Mouse (Mus musculus): ENCODE results near the gene Mettl25.

The Mettl25 gene

DNA sequence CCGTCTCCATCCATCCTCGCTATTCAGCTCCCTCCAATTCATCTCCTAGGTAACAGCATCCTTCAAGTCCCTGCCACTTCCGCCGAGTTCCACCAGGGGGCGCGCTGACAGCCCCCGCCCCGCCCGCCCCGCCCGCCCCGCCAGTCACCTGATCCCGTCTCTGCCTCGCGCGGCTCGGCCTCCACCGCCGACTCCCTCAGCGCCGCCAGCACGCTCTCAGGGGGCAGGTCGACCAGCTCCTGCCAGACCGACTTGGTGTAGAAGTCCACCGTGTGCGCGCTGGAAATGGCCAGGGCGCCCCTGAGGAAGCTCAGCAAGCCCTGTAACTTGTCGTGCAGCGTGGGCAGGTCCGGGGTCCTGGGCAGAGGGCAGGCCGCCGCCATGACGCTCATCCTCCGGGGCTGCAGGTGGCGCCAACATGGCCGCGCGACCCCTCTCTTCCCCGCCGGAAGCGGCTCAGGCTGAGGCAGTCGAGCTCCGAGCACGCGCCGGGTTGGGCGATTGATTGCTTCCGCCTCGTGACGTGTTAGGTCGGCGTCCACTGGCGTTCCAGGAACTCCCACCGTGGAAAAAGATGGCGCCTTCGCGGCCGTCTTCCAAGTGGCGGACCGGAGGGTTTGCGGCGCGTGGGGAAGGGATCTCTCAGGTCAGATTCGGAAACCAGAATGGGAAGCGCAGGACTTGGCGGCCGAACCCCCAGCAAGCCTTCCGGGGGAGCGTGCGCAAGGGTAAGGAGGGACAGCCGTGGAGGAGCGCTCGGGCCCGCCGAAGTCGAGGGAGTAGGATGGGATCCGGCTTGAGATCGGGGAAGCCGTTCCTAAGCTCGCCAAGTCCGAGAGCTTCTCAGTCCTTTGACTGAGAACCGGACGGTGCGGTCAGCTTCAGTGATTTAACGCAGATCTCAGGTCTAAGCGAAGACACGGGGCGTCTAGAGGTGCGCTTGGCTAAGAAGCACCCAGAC lies at the start of gene Mettl25, which contains the start of gene Ccdc59:
Mettl25 (minus strand) TSS at position 453 of the 961 bp plus-strand sequence.
Ccdc59 (plus strand) TSS at position 140 of the 961 bp plus-strand sequence.
- DNase-seq (ENCODE audit: low read depth, low spot score): peak; percentile 97

DNA sequence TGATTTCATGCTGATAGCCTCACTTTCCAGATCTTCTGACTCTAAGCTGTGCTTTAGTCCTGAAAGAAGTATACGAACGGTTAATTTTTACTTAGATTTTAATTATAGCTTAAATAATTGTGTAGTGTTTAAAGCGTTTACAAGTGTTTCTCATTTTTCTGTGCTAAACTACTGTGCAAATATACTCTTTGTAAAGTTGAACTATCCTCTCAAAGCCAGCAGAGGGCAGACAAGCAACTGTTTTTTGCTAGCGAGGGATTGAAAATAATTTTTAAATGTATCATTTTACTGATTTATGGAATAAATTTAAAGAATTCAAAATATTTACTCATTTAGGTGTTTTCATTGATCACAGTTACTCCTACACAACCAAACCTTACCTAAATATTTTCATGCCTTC lies 26.1 kb upstream of the Mettl25 start:
- no peak for DNase-seq (ENCODE audit: low read depth, low spot score)

DNA sequence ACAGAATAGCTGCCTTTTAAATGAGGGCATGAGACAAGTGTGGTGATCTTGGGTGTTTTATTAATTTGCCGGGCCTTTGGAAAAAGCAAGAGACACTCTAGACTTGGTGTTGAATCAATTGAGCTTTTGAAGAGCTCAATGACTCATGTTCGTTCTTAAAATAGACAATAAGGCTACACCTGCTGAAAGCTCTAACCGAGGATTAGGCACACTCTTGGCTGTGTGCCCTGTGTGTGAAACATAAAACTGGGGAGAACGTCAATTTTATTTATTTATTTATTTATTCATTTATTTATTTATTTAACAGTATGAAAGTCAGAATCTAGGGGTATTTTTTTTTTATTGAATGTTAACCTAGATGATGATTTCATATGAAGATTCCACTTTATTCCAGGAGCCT lies 10.0 kb upstream of the Mettl25 start:
- no peak for DNase-seq (ENCODE audit: low read depth, low spot score)

DNA sequence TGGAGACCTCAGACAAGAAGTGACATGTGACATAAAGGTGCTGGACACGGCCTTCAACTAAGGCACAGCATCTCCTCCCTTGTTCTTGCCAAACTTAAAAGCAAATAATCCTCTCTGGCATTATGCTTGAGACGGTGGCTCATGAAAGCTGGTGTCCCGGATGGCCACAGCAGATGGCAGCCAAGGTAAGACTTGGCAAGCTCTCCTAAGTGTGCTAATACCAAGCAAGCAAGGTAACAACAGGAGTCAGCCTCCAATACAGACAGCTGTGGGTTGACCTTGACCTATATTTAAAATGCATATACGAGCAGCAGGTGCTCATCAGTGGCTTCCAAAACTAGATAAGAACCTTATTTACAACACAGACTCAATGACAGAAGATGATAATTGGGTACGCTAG lies 9.1 kb upstream of the Mettl25 start:
- no peak for DNase-seq (ENCODE audit: low read depth, low spot score)

DNA sequence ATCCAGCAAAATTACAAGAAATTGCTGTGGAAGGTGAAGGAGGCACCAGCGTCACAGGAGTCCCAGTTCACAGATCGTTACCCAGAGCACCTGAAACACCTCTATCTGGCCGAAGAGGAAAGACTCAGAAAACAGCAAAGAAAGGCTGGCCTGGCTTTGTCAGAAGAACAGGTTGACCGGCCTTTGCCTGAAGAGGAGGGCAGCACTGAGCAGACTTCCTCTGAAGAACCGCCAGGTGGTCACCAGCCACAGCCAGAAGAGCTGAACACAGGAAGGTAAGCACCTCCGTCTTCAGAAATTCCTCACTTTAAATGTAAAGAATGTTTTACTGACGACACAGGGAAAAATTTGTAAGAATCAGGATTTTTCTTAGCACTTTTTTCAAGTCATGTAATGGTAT lies 1.4 kb upstream of the Mettl25 start:
- DNase-seq (ENCODE audit: low read depth, low spot score): no peak

DNA sequence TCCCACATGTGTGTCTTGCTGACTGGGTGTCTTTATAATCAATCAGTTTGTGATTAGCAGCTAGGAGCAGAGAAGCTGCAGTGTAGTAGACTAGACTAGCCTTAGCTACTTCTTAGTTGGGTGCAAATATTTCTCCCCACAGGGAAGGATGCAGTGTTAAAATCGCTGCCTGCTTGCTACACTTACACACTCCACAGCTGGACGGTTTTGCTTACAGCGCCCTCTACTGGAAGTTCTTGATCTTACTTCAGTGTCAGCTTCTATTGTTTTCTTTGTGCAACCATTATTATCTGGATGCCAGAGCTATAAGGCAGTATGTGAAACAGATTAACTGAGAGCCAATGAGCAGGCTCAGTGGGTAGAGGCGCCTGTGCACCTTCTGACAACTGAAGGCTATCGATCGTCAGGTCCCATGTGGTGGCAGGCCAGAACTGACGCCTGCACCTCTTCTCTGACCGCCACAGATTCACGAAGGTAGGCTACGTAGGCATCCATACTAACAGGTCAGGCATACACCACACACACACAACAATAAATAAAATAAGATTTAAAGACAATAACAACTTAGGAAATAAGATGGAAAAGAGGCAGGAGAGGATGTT lies 6.5 kb downstream of the Mettl25 start:
- DNase-seq (ENCODE audit: low read depth, low spot score): no peak

DNA sequence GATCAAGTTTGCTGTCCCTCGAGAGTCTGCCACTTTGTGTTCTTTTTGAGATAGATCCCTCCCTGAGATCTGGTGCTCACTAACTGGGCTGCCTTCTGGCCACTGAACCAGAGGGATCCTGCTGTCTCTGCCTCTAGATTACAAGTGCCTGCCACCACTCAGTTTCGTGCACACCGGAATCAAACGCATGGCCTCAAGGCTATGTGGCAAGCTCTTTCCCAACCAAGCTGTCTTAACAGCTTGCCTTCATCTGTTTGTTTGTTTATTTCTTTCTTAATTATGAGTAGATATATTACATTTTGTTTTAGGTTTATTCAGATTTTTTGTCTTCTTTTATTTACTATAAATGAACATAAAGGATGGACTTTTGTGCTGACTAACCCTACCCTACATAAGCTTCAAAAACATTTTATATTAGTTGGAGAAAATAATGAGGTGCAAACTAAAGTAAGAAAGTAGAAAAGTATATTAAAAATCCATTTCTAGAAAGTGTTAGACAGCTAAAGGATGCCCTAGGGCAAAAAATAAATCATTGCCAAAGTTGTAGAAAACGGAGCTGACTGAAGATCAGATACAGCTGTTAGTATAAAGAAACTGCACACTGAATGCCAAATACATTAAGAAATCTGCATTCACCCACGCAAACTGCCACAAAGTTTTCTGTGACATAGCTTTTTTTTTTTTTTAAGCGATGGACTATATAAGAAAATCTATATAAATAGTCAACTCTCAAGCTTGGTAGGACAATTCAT lies 34.7 kb downstream of the Mettl25 start:
- no peak for DNase-seq (ENCODE audit: low read depth, low spot score)

DNA sequence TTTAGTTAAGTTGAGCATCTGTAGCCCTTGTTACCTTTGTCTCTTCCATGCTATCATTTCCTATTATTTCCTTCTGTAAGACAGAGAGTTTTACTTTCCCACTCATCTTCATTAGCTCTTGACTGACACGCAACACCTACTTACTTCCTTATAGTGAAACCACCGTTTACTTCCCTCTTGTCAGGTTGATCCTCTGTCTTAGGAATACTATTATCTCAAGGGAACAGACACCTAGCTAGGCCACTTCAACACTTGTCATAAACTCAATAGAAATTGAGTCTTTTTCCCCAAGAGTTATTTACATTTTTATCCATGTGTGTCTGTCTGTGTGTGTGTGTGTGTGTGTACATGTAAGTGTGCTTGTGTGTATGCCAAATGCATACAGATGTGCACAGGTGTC lies 37.7 kb downstream of the Mettl25 start:
- no peak for DNase-seq (ENCODE audit: low read depth, low spot score)

DNA sequence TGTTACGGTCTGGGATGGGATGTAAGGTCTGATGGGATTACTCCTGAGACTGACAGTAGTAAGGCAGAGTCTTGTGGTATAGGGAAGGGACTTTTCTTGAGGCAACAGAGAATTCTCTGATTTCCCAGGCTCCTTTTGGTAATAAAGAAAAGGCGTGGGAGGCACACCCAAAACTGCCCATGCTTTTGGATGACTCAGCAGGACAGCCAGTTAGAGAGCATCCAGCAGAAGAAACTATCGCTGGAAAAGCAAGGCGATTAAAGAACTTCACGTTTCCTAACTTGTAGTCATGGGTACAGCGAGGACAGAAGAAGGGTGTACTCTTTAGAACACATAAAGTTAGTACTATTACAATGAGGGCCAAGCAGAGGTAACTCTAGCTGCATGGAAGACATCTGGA lies 39.0 kb downstream of the Mettl25 start:
- no peak for DNase-seq (ENCODE audit: low read depth, low spot score)

DNA sequence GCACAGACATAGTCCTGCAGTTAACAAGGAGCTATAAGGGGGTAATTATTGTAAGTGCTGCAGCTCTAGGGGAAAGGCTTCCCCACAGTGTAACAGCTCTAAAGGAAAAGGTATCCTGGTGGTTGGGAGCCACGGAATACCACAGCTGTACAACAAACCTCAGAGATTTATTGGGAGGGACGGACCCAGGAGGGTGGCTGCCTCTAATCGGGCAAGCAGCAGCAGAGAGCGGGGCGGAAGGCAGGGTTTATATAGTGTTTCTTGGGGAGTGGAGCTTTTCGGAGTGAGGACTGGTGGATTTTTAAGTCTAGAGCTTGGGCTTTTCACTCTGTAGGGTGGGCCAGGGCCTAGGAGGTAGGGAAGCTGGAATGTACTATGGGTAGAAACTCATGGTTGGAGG lies 40.0 kb downstream of the Mettl25 start:
- DNase-seq (ENCODE audit: low read depth, low spot score): no peak

DNA sequence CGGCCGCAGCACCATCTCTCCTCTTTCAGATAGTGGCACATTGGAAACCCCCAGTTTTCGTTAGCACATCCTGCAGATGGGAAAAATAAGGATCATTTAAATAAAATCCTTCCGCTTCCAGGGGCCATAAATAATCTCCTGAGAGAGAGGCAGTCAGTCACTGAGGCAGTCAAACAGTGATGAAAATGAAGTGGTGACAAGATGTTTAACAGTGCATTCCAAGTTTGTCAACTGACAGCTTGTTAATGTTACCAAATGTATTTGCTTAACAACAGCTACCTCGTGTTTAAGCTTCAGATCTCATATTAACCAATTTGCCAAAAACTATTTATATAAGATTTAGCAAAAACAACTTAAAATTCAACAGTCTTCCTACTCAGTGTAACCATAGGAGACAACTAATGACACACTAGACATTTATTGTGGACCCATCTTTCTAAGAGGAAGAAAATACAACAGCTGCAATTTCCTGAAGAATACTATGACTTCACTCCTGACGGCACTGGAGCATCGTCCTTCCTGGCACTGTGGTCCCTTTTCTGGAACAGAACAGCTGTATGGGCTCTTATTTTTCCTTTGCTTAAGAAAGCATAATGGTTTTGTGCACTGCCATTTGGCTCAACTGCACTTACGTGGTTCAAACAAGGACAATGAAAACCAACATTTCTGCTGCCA lies 43.8 kb downstream of the Mettl25 start:
- DNase-seq (ENCODE audit: low read depth, low spot score): no peak

DNA sequence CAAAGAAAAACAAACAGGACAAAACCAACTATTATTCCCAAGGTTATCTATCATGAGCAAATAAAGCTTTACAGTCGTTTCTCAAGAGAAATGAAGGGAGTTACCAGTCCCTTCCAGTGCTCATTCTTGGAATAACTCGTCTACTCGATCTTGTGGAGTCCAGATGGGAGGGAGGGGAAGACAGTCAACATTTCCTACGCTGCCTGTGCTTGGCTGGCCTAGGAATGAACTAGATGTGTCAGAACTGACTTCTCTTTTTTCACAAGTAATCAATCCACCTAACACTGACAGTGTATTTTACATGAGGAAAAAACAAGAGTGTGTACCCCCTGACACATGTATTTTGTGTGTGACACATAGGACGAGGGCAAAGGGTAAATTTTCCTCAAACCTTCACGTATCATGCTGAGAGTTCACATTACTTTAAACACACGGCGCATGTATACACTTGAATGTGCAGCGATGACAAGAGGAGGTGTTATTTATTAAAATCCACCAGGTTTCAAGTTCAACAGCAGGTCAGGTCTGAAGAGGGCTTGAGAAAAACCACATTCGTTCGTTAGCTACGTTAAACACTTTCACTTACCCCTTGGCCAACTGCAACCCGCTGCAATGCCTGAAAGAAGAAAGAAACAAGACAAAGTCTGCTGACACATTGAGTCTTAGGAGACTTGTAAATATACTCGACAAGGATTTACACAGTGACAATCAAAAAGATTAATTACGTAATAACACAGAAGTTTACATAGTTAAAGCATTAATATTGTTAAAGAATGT lies 47.2 kb downstream of the Mettl25 start:
- no peak for DNase-seq (ENCODE audit: low read depth, low spot score)

DNA sequence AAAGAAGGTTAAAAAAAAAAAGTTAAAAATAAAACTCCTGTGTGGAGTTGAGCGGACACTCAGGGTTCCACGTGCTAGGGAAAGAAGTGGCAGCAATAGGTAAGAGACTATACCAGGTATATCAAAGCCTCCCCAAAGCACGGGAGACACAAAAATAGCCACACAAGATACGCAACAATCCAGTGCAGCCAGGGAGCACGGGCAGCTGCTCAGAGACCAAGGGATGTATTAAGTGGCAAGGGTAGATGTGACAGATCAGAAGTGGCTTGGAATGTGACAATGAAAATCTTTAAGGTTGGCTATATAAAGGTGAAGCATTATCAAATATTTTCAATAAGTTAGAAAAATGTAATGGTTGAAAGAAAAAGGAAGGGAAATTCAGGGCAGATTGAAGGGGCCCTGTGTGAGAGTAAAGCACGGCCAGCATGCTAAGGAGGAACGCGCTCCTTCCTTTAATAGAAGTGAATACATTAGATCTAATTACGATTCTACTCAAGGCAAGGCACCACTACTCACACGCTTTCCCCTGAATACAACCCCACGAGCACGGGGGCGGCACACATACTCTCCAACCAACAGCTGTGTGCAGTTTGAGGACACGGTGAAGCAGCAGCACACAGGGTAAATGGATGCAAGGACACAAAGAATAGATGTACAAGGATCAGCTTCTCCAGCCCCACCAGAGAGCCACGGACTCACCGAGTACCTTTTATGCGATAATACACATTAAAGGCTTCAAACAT lies 52.3 kb downstream of the Mettl25 start:
- no peak for DNase-seq (ENCODE audit: low read depth, low spot score)

DNA sequence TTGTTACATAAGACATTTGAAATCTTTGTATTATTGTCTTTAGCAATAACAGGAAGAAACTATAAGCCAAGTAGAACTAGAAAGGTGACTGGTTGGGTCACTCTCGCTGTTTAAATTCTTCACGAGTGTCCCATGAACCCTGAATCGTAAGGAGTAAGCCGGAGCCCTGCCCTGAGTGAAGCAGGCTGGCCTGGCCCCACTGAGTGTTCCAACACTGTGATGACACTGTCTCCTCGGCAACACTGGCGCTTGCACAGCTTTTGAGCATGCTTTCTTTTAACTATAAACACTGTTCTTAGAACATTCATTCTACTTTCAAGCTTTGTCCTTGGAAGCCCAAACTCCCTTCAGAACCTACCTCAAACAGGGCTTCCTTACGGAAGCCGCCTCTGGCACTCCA lies 57.4 kb downstream of the Mettl25 start:
- DNase-seq (ENCODE audit: low read depth, low spot score): no peak

DNA sequence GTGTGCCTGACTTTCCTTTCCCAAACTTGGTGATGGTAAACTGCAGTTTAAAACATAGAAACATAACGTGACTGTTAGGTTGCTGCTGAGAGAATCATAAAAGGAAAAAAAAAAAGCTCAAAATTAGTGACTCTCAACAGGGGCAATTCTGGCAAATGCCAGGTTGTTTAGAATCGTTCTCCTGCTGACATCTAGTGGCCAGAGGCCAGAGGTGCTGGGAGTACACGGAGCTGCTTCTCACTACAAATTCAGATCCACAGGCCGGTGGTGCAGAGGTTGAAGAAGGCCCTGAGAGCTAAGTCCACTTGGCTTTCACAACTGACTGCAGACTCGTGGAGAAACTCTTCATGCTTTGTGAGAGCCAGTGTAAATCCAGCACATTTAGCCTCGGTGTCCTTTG lies 66.8 kb downstream of the Mettl25 start:
- peak; percentile 39 for DNase-seq (ENCODE audit: low read depth, low spot score)

DNA sequence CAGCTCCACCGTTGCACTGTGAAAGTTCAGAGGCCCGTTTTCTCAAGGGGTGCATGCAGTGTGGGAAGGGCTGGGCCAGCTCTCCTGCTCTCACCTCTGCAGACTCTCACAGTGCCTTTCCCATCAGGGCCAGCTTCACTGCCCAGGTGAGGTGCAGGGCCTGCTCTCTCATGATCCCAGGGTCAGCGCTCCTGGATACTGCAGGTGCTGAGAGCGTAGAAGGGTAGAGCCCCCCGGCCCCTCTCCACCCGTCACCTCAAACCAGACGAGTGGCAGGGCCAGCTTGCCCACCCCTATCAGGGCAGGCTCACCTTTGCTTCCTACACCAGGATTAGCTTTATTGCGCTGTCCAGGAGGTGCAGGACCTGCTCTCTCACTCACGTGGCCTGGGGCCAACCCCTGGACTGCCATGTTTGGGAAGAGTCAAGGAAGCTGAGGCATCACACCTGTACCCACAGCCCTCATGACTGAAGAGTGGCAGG lies 68.3 kb downstream of the Mettl25 start:
- no peak for DNase-seq (ENCODE audit: low read depth, low spot score)

DNA sequence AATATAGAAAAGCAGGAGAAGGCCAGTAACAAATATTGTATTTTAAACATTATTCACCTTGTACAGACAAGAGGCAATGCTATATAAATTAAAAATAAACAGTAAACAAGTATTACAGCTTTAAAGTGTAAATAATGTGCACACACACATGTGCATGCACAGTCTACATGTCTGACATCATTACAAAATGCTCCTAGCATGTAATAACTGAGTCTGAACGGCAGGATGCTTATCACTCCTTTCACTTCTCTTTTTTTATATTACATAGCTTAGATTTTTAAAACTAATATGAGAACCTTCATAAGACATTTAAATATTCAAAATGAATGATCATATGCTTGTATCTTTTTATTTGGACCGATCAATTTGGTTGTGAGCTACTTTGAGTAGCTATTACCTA lies 77.2 kb downstream of the Mettl25 start:
- no peak for DNase-seq (ENCODE audit: low read depth, low spot score)

DNA sequence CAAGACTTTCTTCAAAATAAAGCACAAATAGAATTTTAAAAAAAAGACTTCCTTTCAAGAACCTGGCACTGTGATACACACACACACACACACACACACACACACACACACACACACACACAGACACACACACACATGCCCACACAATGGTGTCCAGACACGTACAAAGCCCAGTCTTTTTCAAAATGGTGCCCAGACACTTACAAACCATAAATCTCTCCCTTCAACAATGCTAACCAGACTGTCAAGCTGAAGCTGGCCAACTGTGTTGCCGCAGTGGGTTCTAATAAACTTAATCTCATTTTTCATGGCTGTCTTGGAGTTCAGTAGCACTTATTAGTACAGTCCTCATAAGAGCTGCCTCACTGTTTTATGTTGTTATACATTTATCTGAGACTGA lies 80.7 kb downstream of the Mettl25 start:
- no peak for DNase-seq (ENCODE audit: low read depth, low spot score)

DNA sequence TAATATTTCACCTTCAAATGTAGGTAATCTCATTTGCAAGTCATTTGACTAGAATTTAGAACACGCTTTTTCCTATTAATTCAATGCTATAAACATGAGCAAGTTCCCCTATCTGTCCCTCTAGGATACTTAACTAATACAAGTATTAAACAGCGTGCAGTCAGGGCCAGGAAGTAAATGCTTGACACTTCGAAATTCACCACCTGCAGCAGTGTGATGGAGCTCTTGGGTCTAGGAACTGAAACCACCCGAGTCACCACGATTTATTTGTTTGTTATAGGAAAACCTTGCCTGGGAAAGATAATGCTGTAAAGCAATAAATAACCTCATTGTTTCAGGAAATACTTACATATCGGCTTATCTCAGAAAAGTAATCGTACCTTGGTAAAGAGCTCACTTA lies 81.1 kb downstream of the Mettl25 start:
- DNase-seq (ENCODE audit: low read depth, low spot score): no peak
